Mouse (Mus musculus): ENCODE results near the gene 5730522E02Rik.

GRCm38 (mm10) chr11:25853032-25853431 lies 357.5 kb downstream of the 5730522E02Rik start:
- TF ChIP-seq CTCF (IDR thresholded peaks at IDR 0.05; ENCODE audit: extremely low read depth, insufficient read depth, low read length) = no peak
- no peak for TF ChIP-seq POLR2A (IDR thresholded peaks at IDR 0.05; ENCODE audit: extremely low read depth, insufficient read depth, low read length)
